Mouse (Mus musculus): ENCODE results near the gene Ldlrap1. TPM values are rescaled to one million over a fixed set of nuclear protein-coding genes. Genes with fewer than 3 reads are reported as not detected.
A peak's percentile ranks its signal among the peaks of the same experiment; 100 is the strongest.

Gene Ldlrap1
- polyA plus RNA-seq, 1 experiment from 2014 or later, result 33.9 TPM

DNA sequence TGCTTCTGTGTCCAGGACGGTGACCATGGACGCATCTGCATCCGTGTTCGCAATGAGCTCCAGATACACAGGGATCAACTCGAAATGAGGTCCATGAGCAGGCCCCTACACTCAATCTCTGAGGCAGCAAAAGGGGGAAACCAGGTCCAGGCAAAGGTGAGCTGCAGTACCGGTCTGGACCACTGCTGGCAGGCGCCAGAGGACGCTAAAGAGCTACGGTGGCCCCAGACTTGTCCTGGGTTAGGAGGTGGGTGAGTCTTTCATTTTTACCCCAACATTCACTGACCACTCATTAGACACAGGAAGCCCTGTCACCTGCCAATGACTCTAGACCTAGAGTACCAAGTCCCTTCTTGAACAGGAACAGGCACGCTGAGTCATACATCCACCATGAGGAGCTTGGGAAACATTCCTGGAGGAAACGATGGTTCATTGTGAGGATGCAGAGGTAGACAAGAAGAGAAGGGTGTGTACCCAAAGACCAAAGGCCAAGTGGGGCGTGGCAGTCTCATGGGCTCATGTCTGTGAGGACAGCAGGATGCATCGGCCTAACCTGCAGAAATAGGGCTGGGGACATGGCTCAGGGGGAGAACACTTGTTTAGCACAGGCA, 42.0 kb downstream of the Ldlrap1 start:
- no peak for ATAC-seq (ENCODE audit: insufficient number of reproducible peaks, low FRiP score, low TSS enrichment, low read depth)
- no peak overlapping the region for H3K4me3 ChIP-seq
- H3K9ac ChIP-seq, result no peak overlapping the region
- no peak overlapping the region for H3K4me2 ChIP-seq
- WGBS, result 69% methylated on average over 13 of the region's 13 CpGs
- H3K9me3 ChIP-seq, result no peaks in the 10 kb centered on the region
- peaks cover 9% of the 10 kb centered on the region for H3K4me1 ChIP-seq
- no peak overlapping the region for H3K27ac ChIP-seq
- no peaks in the 10 kb centered on the region for H3K27me3 ChIP-seq
- H3K36me3 ChIP-seq, result no peaks in the 10 kb centered on the region

DNA sequence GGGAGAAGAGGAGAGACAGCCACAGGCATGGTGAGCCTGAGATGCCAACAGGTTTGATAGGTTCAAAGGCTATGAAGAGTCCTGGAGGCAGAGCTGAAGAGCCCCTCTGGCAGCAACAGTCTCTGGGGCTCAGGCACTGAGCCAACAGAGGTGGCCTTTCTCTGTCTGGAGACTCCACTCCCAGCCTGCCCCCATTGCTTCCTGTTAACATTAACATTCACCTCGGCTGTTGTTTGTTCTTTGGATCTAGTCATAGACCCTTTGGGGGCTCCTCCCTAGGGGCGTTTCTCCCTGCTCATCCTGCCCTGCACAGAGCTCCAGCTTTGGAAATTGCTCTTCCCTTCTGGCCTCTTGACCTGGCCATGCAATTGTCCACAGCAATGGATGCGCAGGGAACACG, 42.9 kb downstream of the Ldlrap1 start:
- 50% methylated on average over 4 of the region's 4 CpGs for WGBS
- Histone ChIP-seq H3K9ac (no peak overlapping the region), H3K27ac (no peak overlapping the region), H3K4me2 (no peak overlapping the region), H3K4me3 (no peak overlapping the region), H3K9me3 (no peaks in the 10 kb centered on the region), H3K27me3 (no peaks in the 10 kb centered on the region), H3K36me3 (no peaks in the 10 kb centered on the region), H3K4me1 (peaks cover 3% of the 10 kb centered on the region)
- ATAC-seq (ENCODE audit: insufficient number of reproducible peaks, low FRiP score, low TSS enrichment, low read depth), result no peak

GRCm38 (mm10) chr4:134723251-134723650, 44.6 kb downstream of the Ldlrap1 start:
- ATAC-seq (ENCODE audit: insufficient number of reproducible peaks, low FRiP score, low TSS enrichment, low read depth), result no peak
- Histone ChIP-seq H3K4me1 (no peaks in the 10 kb centered on the region; the same call in 1 of the 2 replicates), H3K27ac (no peak overlapping the region), H3K4me3 (no peak overlapping the region), H3K9ac (no peak overlapping the region), H3K36me3 (no peaks in the 10 kb centered on the region), H3K9me3 (no peaks in the 10 kb centered on the region), H3K4me2 (no peak overlapping the region), H3K27me3 (no peaks in the 10 kb centered on the region)
- 78% methylated on average over 3 of the region's 3 CpGs for WGBS

DNA sequence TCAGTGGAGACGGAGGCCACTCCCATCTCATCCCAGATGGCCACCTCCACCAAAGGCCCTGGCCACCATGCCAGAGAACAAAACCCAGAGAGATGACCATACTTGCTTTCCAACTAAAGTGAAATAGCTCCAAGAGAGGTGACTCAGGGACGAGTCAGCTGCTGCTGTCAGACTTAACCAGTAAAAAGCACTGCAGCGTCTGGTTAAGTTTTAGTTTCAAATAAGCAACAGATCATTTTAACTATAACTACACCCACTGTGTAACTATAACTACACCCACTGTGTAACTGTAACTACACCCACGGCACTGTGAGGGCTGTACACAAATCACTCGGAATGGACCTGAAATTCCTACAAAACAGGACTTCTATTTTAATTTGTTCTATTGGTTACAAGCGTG, 46.7 kb downstream of the Ldlrap1 start:
- H3K4me3 ChIP-seq, result no peak overlapping the region
- no peak overlapping the region for H3K27ac ChIP-seq
- H3K9me3 ChIP-seq, result no peaks in the 10 kb centered on the region
- no peak overlapping the region for H3K4me2 ChIP-seq
- no peaks in the 10 kb centered on the region for H3K27me3 ChIP-seq
- H3K4me1 ChIP-seq, result no peaks in the 10 kb centered on the region; the same call in 1 of the 2 replicates
- H3K36me3 ChIP-seq, result no peaks in the 10 kb centered on the region
- H3K9ac ChIP-seq, result no peak overlapping the region
- 73% methylated on average over 6 of the region's 6 CpGs for WGBS
- no peak for ATAC-seq (ENCODE audit: insufficient number of reproducible peaks, low FRiP score, low TSS enrichment, low read depth)

DNA sequence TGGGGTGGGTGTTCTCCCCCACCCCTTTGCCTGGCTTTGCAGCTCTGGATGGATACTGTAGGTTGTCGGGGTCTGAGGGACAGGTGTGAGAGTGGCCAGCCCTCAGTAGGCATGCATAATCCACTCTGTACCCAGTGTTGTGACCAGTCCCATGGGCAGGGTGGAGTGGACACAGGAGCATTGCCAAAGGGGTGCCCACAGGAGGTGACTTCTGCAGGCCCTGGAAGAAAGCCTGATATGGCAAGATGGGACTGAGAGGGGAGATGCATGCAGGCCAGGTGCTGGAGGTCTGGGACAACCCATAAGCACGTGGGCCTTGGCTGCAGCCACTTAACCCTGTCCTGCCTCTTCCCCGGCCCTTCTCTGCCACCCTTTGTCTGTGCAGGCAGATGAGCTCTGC, 47.5 kb downstream of the Ldlrap1 start:
- H3K36me3 ChIP-seq, result no peaks in the 10 kb centered on the region
- WGBS, result 54% methylated on average over 3 of the region's 3 CpGs
- H3K4me3 ChIP-seq, result no peak overlapping the region
- no peak for ATAC-seq (ENCODE audit: insufficient number of reproducible peaks, low FRiP score, low TSS enrichment, low read depth)
- H3K27me3 ChIP-seq, result no peaks in the 10 kb centered on the region
- H3K27ac ChIP-seq, result no peak overlapping the region
- no peaks in the 10 kb centered on the region; the same call in 1 of the 2 replicates for H3K4me1 ChIP-seq
- no peaks in the 10 kb centered on the region for H3K9me3 ChIP-seq
- no peak overlapping the region for H3K9ac ChIP-seq
- no peak overlapping the region for H3K4me2 ChIP-seq

DNA sequence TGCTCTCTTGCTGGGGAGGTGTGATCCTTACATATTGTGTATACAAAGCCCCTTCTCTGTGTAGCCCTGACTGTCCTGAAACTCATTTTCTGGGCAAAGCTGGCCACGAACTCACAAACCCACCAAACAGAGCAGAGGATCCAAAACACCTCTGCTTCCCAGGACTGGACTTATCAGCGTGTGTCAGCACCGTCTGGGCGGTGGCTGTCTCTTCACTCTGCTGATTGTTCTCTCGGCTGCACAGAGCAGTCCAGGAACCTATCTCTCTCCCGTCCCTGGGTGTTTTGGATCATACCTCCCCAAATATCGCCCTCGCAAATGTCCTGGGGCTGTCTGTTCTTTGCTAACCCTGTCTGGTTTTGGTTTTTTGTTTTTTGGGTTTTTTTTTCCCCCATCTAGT, 48.3 kb downstream of the Ldlrap1 start:
- Histone ChIP-seq H3K27ac (no peak overlapping the region), H3K4me3 (no peak overlapping the region), H3K4me1 (no peaks in the 10 kb centered on the region), H3K27me3 (no peaks in the 10 kb centered on the region), H3K36me3 (no peaks in the 10 kb centered on the region), H3K9me3 (no peaks in the 10 kb centered on the region), H3K9ac (no peak overlapping the region), H3K4me2 (no peak overlapping the region)
- 76% methylated on average over 8 of the region's 8 CpGs for WGBS
- ATAC-seq (ENCODE audit: insufficient number of reproducible peaks, low FRiP score, low TSS enrichment, low read depth), result no peak

DNA sequence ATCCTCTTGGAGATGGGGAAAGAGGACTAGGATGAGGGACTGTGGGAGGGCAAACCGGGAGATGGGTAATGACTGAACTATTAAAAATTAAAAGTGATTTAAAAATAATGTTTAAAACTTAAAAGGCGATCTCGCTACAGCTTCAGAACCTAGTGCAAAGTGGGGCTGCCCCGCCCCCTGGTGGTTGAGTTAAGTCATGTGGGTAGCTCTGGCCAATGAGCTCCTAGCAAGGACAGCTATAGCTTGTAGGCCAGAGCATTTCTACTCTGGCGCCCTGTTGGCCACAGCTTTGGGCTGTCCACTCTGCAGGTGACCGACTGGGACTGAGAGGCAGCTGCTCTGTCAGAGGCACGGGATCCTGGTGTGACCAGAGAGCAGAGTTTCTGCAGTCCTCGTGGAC, 53.9 kb downstream of the Ldlrap1 start:
- H3K4me2 ChIP-seq, result no peak overlapping the region
- 9% methylated on average over 8 of the region's 8 CpGs for WGBS
- no peak overlapping the region for H3K4me3 ChIP-seq
- ATAC-seq (ENCODE audit: insufficient number of reproducible peaks, low FRiP score, low TSS enrichment, low read depth), result peak; percentile 81
- H3K9me3 ChIP-seq, result no peaks in the 10 kb centered on the region
- H3K27ac ChIP-seq, result no peak overlapping the region
- H3K4me1 ChIP-seq, result peaks cover 2% of the 10 kb centered on the region; the same call in 1 of the 2 replicates
- H3K27me3 ChIP-seq, result no peaks in the 10 kb centered on the region
- H3K36me3 ChIP-seq, result no peaks in the 10 kb centered on the region
- no peak overlapping the region for H3K9ac ChIP-seq

DNA sequence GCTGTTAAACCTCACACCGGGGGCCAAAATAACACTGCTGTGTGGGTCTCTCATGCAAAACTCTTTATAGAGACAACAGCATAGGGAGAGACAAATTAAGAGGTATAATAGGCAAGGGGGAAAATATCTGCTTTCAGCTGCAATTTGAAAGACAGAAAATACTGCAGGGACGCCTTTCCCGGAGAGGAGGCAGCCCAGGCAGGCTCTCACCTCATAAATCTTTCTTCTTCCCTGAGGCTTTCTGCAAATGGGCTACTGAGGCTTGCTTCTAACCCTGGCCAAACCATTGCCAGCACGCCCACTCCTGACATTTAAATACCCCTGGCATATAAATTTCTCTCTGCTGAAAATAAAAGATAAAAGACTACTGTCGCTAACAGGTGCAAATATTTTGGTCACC, 62.5 kb downstream of the Ldlrap1 start:
- Histone ChIP-seq H3K27me3 (peaks cover 11% of the 10 kb centered on the region), H3K4me3 (0 out of 2 replicates have a peak overlapping the region, but pooled peaks have one; percentile 66), H3K27ac (no peak overlapping the region), H3K9me3 (no peaks in the 10 kb centered on the region), H3K36me3 (no peaks in the 10 kb centered on the region), H3K9ac (no peak overlapping the region), H3K4me1 (peaks cover 43% of the 10 kb centered on the region), H3K4me2 (no peak overlapping the region)
- no peak for ATAC-seq (ENCODE audit: insufficient number of reproducible peaks, low FRiP score, low TSS enrichment, low read depth)
- WGBS, result 16% methylated on average over 5 of the region's 5 CpGs

- no peak for ATAC-seq (ENCODE audit: insufficient number of reproducible peaks, low FRiP score, low TSS enrichment, low read depth)
- H3K36me3 ChIP-seq, result no peaks in the 10 kb centered on the region
- WGBS, result under 1% methylated on average over 21 of the region's 21 CpGs
These were observed 63.2 kb downstream of the Ldlrap1 start for GRCm38 (mm10) chr4:134704590-134704989.

DNA sequence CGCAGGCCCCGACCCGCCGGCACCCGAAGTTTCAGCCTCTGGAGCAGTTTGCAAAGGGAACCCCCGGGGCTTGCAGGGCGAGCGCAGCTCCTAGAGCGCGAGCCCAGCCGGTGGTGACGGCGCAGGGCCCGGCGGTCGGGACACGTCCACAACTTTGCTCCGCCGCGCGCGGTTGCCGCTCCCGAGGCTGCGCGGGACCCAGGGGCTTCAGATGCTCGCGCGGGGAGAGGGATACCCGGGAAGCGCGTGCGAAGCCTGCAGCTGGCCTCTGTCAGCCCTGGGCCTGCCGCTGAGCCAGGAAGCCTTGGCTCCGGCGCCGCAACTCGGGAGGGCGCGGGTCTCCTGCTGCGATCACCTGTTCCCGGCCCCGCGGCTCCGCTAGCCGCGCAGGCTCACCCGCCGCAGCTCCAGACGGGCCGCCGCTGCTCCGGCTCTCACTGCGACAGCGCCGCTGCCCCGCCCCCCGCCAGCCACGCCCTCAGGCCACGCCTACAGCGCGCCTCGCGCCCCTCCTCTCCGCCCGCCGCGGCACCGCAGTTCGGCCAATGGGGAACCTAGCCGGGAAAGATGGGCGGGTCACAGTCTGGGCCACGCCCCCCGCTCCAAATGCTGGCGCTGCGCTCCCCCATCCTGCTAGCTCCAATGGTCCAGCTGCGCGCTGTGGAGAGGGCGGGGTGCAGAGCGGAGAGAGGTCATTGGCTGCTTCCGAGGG, 63.8 kb downstream of the Ldlrap1 start, which contains the start of gene Man1c1:
Man1c1 (minus strand) TSS at position 456 of the 712 bp plus-strand sequence.
- peak; percentile 95 for ATAC-seq (ENCODE audit: insufficient number of reproducible peaks, low FRiP score, low TSS enrichment, low read depth)
- peak within 1 kb of the TSS; percentile 99 for H3K4me2 ChIP-seq
- H3K9ac ChIP-seq, result peak within 1 kb of the TSS; percentile 50
- peak within 1 kb of the TSS; percentile 66 for H3K4me3 ChIP-seq
- H3K27ac ChIP-seq, result peak within 1 kb of the TSS; percentile 30
- H3K9me3 ChIP-seq, result no peaks in the 10 kb centered on the region
- H3K4me1 ChIP-seq, result peaks cover 43% of the 10 kb centered on the region
- WGBS, result 0% methylated on average over 53 of the region's 81 CpGs
- peaks cover 11% of the 10 kb centered on the region for H3K27me3 ChIP-seq
- no peaks in the 10 kb centered on the region for H3K36me3 ChIP-seq

More at GRCm38 (mm10) chr4:134704590-134704989, 63.2 kb downstream of the Ldlrap1 start:
- Histone ChIP-seq H3K9me3 (no peaks in the 10 kb centered on the region), H3K9ac (peak overlapping the region; percentile 31; the same call in 1 of the 2 replicates), H3K4me1 (peaks cover 43% of the 10 kb centered on the region), H3K4me3 (peak overlapping the region; percentile 66), H3K27ac (no peak overlapping the region), H3K27me3 (peaks cover 11% of the 10 kb centered on the region), H3K4me2 (peak overlapping the region; percentile 99)

DNA sequence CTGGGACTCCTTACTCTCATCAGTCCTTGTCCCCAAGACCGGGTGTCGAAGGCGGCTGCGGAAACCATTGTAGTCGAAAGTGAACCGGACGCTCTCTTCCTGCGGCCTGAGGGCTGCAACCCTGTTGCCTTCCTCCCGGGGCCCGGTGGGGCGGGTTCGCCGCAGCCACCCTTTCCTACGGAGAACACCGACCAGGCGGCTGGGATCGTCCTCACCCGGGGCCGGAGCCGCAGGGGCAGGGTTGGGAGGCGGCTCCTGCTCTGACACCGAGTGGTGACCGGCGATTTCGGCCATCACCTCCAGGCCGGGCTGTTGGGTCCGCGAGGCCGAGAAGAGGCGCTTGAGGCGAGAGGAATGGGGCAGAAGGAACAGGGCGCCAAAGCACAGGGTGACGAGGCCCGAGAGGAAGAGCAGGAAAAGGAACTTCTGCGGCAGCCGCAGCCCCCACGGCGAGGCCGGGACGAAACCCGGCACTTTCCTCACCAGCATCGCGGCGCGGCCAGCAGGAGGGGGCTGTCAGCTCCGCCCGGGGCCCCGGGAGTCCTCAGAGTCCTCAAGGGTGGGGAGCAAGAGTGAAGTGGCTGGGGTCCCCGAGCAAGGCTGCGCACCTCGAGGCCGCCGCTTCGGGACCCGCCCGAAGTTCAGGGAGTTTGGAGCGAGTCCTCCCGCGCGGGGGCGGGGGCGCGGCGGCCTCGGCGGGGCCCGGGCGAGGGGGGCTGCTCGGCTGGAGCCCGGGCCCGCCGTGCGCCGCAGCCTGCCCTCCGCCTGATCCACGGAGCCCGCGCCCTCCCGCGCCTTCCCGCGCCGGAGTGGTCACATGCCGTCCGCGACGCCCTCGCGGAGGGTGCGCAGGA, 64.6 kb downstream of the Ldlrap1 start:
- Histone ChIP-seq H3K27ac (peak overlapping the region; percentile 30), H3K27me3 (peaks cover 11% of the 10 kb centered on the region), H3K4me2 (peak overlapping the region; percentile 99), H3K4me1 (peaks cover 43% of the 10 kb centered on the region), H3K9ac (peak overlapping the region; percentile 50), H3K9me3 (no peaks in the 10 kb centered on the region), H3K4me3 (peak overlapping the region; percentile 66), H3K36me3 (no peaks in the 10 kb centered on the region)
- under 1% methylated on average over 86 of the region's 90 CpGs for WGBS
- no peak for ATAC-seq (ENCODE audit: insufficient number of reproducible peaks, low FRiP score, low TSS enrichment, low read depth)
